Mouse (Mus musculus): ENCODE measurements around the gene Map2k7. TPM values are rescaled to one million over a fixed set of nuclear protein-coding genes. Genes with fewer than 3 reads are reported as not detected.
A peak's percentile ranks its signal among the peaks of the same experiment; 100 is the strongest.

Gene Map2k7
- polyA plus RNA-seq, 1 experiment = 73.2 TPM

DNA sequence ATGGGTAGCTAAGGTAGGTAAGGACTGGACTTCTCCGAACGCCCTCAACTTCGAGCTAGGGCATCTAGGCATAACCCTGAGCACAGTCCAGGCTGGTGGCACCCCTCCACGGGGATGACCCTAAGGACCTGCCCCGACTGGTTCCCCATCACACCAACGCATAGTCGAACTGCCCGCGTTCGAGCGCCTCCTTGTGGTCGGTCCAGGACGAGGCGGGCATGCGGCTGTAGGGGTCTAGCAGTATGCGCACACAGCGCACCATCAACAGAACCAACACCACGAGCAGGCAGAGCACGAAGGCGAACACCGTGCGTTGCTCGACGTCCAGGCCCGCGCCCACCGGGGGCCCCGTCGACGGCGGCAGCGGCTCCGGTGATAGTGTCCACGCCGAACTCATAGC is 19.7 kb downstream of the Map2k7 start:
- H3K27ac ChIP-seq (ENCODE audit: control insufficient read depth, insufficient read depth, low read length) = no peak overlapping the region
- TF ChIP-seq CTCF (IDR thresholded peaks at IDR 0.05; ENCODE audit: borderline replicate concordance, control insufficient read depth, extremely low read depth, insufficient read depth, low read length, poor library complexity) (peak; percentile 92), POLR2A (IDR thresholded peaks at IDR 0.05; ENCODE audit: control insufficient read depth, extremely low read depth, insufficient read depth, low read length, poor library complexity) (no peak)

DNA sequence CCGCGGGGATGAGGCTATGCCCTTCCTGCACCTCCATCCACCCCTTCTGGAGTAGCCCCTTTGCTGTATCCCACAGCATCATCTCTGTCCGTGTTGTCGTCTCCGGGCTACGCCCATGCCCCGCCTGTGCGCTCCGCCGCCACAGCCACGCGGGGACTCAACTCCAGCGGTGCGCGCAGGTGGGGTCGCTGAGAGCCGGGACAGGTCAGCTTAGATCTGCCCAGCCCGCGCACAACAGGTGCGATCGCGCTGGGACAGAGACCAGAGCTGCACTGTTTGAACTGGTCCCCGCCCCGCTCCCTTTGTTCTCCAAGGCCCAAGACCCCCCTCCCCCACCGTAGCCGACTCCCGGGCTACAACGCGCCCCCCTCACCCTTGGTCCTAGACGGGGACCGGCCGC is 20.1 kb downstream of the Map2k7 start:
- TF ChIP-seq CTCF (IDR thresholded peaks at IDR 0.05; ENCODE audit: borderline replicate concordance, control insufficient read depth, extremely low read depth, insufficient read depth, low read length, poor library complexity) = peak; percentile 2; the same call in 1 of the 2 replicates
- TF ChIP-seq POLR2A (IDR thresholded peaks at IDR 0.05; ENCODE audit: control insufficient read depth, extremely low read depth, insufficient read depth, low read length, poor library complexity) = no peak
- no peak for DNase-seq
- Histone ChIP-seq H3K4me1 (replicated peaks; ENCODE audit: control insufficient read depth, insufficient read depth, low read length) (peaks cover 4% of the 10 kb centered on the region), H3K4me3 (ENCODE audit: control insufficient read depth, insufficient read depth, low read length) (peak overlapping the region; percentile 54), H3K36me3 (ENCODE audit: control insufficient read depth, insufficient read depth, low read length) (no peaks in the 10 kb centered on the region), H3K27me3 (ENCODE audit: control insufficient read depth, insufficient read depth, low read length) (no peaks in the 10 kb centered on the region), H3K27ac (ENCODE audit: control insufficient read depth, insufficient read depth, low read length) (no peak overlapping the region)
- under 1% methylated on average over 32 of the region's 32 CpGs for WGBS

More for the DNA sequence above, 19.7 kb downstream of the Map2k7 start:
- WGBS = 6% methylated on average over 35 of the region's 35 CpGs
- no peaks in the 10 kb centered on the region for H3K27me3 ChIP-seq (ENCODE audit: control insufficient read depth, insufficient read depth, low read length)
- H3K4me3 ChIP-seq (ENCODE audit: control insufficient read depth, insufficient read depth, low read length) = peak overlapping the region; percentile 54
- peak; percentile 85 for DNase-seq
- peaks cover 7% of the 10 kb centered on the region for H3K4me1 ChIP-seq (replicated peaks; ENCODE audit: control insufficient read depth, insufficient read depth, low read length)
- no peaks in the 10 kb centered on the region for H3K36me3 ChIP-seq (ENCODE audit: control insufficient read depth, insufficient read depth, low read length)

DNA sequence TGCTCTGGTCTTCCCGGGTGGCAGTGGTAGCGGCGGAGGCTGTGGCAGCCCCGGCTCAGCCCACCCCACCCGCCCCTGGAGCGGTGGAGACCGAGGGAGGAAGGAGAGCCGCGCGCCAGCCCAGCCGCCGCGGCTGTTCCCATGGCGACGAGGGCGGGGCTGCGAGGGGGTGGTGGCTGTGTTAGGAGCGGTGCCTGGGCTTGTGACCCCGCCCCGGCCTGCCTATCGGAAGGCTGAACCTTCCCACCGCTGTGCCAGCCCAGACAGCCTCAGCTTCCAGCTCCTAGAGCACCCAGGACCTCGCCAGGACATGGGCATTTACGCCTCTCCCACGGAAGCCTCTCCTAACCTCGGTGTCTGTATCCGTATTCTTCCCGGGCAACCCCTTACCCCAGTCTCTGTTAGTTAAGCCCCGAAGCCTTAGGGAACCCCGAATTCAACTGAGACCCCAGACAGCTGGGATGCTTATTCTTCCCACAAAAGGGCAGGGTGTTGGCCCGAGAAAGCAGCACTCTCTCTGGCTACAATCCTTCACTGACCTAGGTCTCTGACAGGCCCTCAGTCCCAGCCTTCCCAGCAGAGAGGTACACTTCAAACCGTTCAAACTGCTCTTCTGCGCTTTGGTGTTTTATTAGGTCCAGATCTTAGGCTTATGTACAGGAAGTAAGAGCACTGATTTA is 20.7 kb downstream of the Map2k7 start, which contains the start of gene Ctxn1:
TSS of gene Ctxn1 (minus strand) at position 150 of the 680 bp plus-strand sequence.
- DNase-seq = peak; percentile 98

DNA sequence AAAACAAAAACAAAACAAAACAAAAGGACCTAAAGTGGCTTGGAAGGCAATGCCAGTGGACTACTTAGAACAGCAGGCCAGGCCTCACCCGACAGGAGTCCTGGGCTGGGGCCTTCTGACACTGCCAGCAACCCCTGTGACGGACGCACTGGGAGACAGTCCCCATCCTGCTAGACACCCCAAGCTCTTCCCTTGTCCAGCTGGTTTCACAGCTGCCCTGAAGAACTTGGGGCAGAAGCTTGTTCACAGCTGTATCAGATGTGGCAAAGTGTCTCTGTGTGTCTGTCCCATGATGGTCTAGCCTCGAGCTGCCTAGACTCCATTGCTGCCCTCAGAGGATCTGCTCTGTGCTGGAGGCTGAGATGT is 21.2 kb downstream of the Map2k7 start:
- Histone ChIP-seq H3K4me1 (replicated peaks; ENCODE audit: control insufficient read depth, insufficient read depth, low read length) (peaks cover 4% of the 10 kb centered on the region), H3K27me3 (ENCODE audit: control insufficient read depth, insufficient read depth, low read length) (no peaks in the 10 kb centered on the region), H3K4me3 (ENCODE audit: control insufficient read depth, insufficient read depth, low read length) (no peak overlapping the region), H3K36me3 (ENCODE audit: control insufficient read depth, insufficient read depth, low read length) (peaks cover 3% of the 10 kb centered on the region; the same call in 1 of the 2 replicates), H3K27ac (ENCODE audit: control insufficient read depth, insufficient read depth, low read length) (no peak overlapping the region)
- DNase-seq = no peak
- WGBS = 94% methylated on average over 4 of the region's 4 CpGs
- TF ChIP-seq CTCF (IDR thresholded peaks at IDR 0.05; ENCODE audit: borderline replicate concordance, control insufficient read depth, extremely low read depth, insufficient read depth, low read length, poor library complexity) = no peak
- no peak for TF ChIP-seq POLR2A (IDR thresholded peaks at IDR 0.05; ENCODE audit: control insufficient read depth, extremely low read depth, insufficient read depth, low read length, poor library complexity)

More for the DNA sequence above, 20.7 kb downstream of the Map2k7 start, which contains the start of gene Ctxn1:
- no peak for TF ChIP-seq POLR2A (IDR thresholded peaks at IDR 0.05; ENCODE audit: control insufficient read depth, extremely low read depth, insufficient read depth, low read length, poor library complexity)
- TF ChIP-seq CTCF (IDR thresholded peaks at IDR 0.05; ENCODE audit: borderline replicate concordance, control insufficient read depth, extremely low read depth, insufficient read depth, low read length, poor library complexity) = no peak
- H3K4me1 ChIP-seq (replicated peaks; ENCODE audit: control insufficient read depth, insufficient read depth, low read length) = peaks cover 4% of the 10 kb centered on the region
- H3K36me3 ChIP-seq (ENCODE audit: control insufficient read depth, insufficient read depth, low read length) = no peaks in the 10 kb centered on the region; the same call in 1 of the 2 replicates
- no peak within 1 kb of the TSS for H3K27ac ChIP-seq (ENCODE audit: control insufficient read depth, insufficient read depth, low read length)
- no peaks in the 10 kb centered on the region for H3K27me3 ChIP-seq (ENCODE audit: control insufficient read depth, insufficient read depth, low read length)
- 13% methylated on average over 33 of the region's 33 CpGs for WGBS
- peak within 1 kb of the TSS; percentile 54 for H3K4me3 ChIP-seq (ENCODE audit: control insufficient read depth, insufficient read depth, low read length)

DNA sequence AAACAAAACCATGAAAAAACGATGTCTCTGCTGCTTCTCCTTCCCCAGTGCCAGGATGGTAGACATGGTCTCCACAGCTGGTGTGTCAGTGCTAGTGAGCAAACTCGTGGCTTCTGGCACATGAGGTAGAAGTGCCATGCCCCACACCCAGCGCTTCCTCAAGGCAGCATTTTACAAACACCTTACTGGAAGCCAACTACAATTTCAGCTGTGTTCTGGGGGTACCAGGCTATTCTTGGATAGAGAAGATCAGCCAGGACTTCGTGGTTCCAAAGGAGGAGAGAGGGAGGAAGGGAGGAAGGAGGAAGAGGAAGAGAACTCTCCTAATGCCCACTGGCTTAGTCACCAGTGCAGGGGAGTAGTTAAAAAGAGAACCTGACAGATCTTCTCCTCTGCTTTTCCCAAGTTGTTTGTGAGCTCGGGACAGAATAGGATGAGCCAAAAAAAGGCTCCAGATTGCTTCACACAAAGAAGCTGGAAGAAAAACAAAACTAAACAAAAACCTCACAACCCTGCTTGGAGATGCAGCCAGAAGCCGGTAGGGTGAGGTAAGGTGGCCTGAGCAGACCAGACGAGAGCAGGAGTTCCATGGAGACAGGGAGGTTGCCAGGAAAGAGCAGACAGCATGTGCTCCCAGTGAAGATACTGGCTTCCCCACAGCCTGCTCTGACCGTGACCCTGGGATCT is 24.7 kb downstream of the Map2k7 start:
- Histone ChIP-seq H3K4me3 (ENCODE audit: control insufficient read depth, insufficient read depth, low read length) (no peak overlapping the region), H3K4me1 (replicated peaks; ENCODE audit: control insufficient read depth, insufficient read depth, low read length) (peaks cover 4% of the 10 kb centered on the region), H3K36me3 (ENCODE audit: control insufficient read depth, insufficient read depth, low read length) (peaks cover 35% of the 10 kb centered on the region), H3K27me3 (ENCODE audit: control insufficient read depth, insufficient read depth, low read length) (no peaks in the 10 kb centered on the region), H3K27ac (ENCODE audit: control insufficient read depth, insufficient read depth, low read length) (no peak overlapping the region)
- TF ChIP-seq CTCF (IDR thresholded peaks at IDR 0.05; ENCODE audit: borderline replicate concordance, control insufficient read depth, extremely low read depth, insufficient read depth, low read length, poor library complexity) = no peak
- TF ChIP-seq POLR2A (IDR thresholded peaks at IDR 0.05; ENCODE audit: control insufficient read depth, extremely low read depth, insufficient read depth, low read length, poor library complexity) = no peak
- DNase-seq = no peak
- 79% methylated on average over 8 of the region's 8 CpGs for WGBS

DNA sequence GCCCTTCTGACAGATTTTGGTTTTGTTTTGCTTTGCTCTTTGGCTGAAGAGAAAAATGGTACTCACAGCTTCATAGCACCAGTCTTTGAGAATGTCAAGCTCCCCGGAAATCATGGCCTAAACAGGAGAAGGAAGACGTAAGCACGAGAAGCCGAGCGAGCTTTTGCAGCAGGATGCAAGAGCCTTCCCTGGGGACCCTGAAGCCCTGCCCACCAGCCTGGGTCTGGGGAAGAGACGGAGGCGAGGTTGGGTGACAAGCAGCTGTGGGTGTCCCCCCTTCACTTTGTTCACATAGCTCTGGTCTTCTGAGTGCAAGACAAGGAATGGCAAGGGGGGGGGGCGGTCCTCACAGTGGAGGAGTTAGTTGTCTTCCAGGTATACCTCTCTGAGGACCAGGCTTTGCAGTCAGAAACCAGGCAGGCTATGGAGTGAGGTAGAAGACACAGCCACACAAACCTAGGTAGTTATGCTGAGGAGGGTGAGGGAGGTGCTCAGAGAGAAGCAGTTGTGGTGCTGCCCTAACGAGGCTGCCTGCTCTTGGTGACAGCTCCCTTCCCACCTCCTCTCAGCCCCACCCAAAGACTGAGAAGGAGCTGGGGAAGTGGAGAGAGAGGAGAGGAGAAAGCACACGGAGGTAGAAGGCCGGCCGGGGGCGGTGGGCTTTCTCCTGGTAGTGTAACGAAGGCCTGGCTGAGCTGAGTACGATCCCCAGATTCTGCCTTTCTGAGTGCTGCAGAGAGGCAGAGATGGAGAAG is 26.8 kb downstream of the Map2k7 start:
- no peaks in the 10 kb centered on the region for H3K4me1 ChIP-seq (replicated peaks; ENCODE audit: control insufficient read depth, insufficient read depth, low read length)
- WGBS = 94% methylated on average over 15 of the region's 15 CpGs
- H3K27me3 ChIP-seq (ENCODE audit: control insufficient read depth, insufficient read depth, low read length) = no peaks in the 10 kb centered on the region
- H3K4me3 ChIP-seq (ENCODE audit: control insufficient read depth, insufficient read depth, low read length) = no peak overlapping the region
- no peak for DNase-seq
- H3K36me3 ChIP-seq (ENCODE audit: control insufficient read depth, insufficient read depth, low read length) = peaks cover 50% of the 10 kb centered on the region
- TF ChIP-seq CTCF (IDR thresholded peaks at IDR 0.05; ENCODE audit: borderline replicate concordance, control insufficient read depth, extremely low read depth, insufficient read depth, low read length, poor library complexity) (no peak), POLR2A (IDR thresholded peaks at IDR 0.05; ENCODE audit: control insufficient read depth, extremely low read depth, insufficient read depth, low read length, poor library complexity) (no peak)
- H3K27ac ChIP-seq (ENCODE audit: control insufficient read depth, insufficient read depth, low read length) = no peak overlapping the region

Data from thymus, adult 2 months (tissue).